Mouse (Mus musculus) cerebellum, adult 2 months (tissue): Measurements from ENCODE around the gene Rassf2.

Source experiments
- CTCF ChIP-seq: fragments of 200-500 bp; IDR thresholded peaks from 2 replicates; pipeline ENCODE4 v1.5.1; 2011; ENCODE audit warnings: low read depth, mild to moderate bottlenecking, control low read depth, low read length, moderate library complexity, borderline replicate concordance; ENCODE audit not compliant: insufficient read depth
- POLR2A ChIP-seq: fragments of 200-500 bp; IDR thresholded peaks from 2 replicates; pipeline ENCODE4 v1.6.1; 2011; ENCODE audit warnings: low read length, control low read depth, borderline replicate concordance; ENCODE audit not compliant: insufficient read depth

DNA sequence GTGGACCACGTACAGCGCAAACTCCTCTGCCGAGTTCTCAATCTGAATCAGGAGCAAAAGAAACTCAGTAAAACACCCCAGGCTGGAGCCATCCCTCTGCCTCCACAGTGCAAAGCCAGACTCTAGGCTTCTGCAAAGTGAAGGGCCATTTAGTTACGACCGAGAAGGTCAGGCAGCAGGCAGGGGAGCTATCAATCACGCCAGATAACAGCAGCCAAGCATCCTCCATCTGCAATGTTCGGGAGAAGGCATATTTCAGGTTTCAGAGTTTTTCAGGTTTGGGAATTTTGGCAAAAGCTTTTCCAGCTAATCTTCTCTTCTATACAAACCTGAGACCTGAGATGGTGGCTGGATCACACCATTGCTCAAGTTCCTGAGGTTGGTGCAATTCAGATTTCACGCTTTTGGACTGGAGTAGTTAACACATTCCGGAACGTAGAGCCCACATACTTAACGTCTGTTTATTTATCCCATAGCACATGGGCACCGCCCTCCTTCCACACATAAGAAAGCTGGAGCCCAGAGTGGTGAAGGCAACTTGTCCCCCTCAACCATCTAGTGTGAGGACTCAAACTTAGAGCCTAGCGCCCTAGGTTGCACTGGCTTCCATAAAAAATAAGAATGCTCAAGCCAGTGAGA lies 28.2 kb downstream of the Rassf2 start:
- TF ChIP-seq POLR2A (no peak), CTCF (no peak)
